Mouse (Mus musculus) spleen, adult 12 weeks (tissue): ENCODE data around the gene Relt.
"Not testable (repeated sequence)": the region's sequence is repeated elsewhere in the genome, so short reads cannot be mapped to it uniquely, and the experiment has no call there.

ENCODE experiments used
- DNase-seq: peaks from one replicate; pipeline ENCODE4 v3.0.0; 2022; ENCODE audit warnings: low spot score

Relt gene

DNA sequence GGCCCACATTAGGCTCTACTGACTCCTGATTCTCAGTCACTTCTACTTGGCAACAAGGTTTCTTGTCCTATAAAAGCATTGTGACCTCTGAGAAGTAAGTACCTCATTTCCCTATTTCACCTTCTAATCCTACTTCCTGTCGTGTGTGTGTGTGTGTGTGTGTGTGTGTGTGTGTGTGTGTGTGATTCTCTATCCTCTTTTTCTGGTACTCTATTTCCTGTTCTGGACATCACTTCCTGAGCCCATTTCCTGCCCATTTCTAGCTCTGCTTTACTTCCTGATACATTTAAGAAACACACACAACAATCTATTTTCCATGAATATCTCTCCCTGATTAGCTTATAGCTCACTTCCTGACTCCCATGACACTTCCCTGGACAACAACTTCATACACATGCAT is 12.6 kb upstream of the Relt start:
- DNase-seq, result no peak

DNA sequence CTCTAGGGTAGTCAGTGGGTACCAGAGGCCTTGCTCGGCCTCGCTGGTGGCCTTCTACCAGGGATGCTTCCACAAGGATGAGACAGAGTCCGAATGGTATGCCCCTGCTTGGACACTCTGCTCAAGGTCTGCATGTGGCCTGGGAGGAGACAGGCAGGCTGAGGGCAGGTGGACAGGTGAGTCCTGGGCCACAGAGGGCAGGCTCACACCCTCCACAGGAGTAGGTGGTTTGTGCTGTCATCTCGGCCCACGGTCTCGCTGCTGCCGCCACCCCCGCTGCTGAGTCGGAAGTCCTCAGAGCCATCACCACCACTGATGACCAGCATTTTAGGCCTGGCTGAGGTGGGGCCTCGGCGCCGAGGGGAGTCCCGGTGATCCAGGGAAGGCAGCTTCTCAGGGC is 10.0 kb upstream of the Relt start:
- DNase-seq, result no peak

DNA sequence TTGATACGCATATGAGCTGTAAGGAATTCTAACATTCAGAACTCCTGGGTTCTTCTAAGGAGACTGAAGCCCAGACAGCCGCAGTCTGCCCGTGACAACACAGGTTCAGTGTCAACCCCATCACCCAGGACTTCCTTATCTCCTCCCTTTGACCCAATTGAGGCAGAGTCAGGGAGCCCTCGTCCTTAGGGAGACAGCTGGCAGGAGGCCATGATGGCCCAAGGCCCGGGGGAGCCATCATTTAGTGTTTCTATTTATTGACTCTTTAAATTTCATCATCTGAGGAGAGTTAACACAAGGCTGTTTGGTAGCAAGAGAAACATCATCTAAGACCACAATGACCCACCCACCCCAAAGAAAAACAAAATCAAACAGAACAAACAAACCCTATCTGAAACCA is 8.6 kb upstream of the Relt start:
- no peak for DNase-seq

DNA sequence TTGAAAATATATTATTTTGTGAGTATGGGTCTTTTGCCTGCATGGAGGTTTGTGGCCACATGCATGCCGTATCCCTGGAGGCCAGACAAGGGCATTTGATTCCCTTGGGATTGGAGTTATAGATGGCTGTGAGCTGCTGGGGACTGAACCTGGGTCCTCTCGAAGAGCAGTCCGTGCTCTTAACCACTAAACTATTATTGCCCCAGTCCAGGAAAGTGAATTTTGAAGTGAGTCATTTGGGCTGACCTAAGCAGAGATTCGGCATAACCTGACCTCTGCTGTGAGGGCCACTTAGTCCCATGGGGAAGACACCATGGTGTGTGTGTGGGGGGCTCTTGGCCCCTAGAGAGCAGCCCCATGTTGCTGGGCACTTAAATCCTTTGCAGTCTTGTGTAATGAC is 8.1 kb upstream of the Relt start:
- no peak for DNase-seq

DNA sequence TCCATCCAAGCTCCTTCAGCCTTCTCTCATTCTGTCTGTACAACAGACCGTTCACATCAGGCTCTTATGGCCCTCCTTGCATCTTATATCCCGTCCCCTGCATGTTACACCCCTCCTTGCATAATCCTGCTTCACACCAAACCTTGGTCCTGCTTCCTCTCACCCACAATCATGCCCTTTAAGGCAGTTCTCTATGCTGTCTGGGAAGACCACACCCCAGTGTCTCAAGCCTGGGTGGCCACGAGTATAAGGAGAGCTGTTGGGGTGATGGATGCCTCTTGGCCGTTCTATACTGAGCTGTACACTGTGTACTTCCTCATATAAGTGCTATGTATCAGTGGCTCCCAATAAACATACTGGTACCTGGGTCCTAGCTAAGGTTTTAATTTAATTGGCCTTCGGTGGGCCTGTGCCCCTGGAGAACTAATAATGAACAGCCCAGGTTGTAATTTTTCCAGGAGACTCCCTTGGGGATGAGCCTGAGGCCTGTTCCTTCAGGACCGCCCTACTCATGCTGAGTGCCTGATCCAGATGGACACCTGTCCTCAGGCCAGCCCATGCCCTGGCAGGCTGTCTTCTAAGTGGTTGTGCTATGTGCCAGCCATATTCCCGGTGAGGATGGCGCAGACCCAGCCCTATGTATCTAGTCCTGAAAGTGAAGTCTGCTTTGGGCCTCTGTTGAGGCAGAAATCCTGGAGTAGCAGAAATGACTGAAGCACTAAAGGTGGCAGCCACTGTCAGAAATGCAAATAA is 6.8 kb upstream of the Relt start:
- DNase-seq, result no peak

DNA sequence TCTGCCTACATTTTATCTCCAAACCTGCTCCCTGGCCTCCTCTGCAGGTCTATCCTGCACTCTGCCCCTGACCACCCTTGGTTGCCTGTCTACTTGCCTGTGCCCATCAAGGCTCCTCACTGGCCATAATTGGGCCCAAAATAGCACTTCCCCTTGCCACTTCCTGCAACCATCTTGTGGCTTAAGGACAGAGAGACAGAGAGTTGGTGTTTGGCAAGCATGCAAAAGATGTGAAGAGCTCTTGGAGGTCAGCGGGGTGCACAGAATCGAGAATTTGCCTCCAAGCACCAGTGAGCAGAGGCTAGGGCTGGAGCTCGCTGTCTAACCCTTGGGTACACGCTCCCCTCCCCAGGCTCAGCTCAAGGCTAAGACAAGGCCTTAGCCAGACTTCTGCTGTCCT is 5.3 kb upstream of the Relt start:
- DNase-seq, result no peak

DNA sequence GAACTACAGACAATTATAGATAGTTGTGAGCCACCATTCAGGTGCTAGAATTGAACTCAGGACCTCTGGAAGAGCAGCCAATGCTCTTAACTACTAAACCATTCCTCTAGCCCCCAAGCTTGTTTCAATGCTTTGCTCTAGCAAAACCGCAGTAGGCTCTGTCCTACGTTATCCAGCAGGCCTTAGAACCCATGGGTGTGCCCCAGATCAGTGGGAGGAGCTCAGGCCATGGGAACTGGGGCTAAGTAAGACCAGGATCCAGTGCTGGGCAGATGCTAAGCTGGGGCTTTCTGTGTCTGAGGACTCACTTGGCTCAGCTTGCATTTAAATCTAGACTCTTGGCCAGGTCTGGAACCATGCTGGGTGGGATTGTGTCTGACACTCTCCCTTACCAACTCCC is 4.3 kb upstream of the Relt start:
- DNase-seq, result no peak

DNA sequence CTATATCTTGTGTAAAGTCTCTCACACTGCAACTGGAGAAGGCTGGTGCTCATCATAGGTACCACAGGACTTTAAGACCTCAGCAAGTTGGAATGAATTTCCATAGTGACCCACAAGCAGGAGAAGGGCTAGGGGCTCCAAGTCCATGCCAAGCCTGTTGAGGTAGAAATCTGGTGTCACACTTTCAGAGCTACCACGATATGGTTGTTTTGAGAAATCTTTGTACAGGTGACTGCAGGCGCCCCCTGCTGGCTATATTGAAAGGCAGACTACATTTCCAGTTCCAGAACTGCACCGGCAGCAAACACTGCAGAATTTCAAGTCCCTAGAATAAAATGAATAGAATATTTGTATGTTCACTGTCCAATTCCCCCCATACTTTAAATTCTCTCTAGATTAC is 3.4 kb upstream of the Relt start:
- peak; percentile 69 for DNase-seq

DNA sequence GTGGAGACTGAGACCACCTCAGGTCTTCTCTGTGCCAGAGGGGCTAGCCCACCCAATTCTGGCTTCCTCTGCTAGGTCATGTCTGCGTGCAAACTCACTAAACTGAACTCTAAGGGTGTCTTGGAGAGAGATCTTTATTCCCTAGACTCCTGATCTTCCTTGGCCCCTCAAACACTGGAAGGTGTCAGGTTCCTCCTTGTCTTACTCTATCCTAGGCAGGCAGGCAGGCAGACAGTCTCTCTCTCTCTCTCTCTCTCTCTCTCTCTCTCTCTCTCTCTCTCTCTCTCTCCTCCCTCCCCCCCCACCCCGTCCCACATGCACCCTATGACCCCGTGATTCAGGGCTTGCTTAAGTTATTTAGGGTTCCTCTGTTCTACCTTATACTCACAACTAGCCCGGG is 893 bp downstream of the Relt start:
- no peak for DNase-seq

DNA sequence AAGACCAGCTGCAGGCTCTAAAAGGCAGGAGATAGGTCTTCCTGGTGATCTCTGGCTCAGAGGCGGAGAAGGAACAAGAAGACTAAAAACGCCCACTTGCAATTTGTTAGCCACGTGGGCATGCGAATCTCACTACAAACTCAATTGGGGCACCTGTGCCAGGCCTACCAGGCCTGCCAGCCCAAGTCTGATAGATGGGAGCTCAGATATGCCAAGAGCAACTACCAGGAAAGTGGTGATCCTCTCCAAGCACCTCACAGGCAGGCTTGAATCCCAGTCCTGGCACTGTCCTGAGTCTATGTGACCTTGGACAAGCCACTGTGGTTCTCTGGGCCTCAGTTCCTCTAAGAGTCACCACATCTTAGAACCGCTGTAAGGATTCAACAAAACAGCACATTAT is 2.0 kb downstream of the Relt start:
- DNase-seq, result no peak

DNA sequence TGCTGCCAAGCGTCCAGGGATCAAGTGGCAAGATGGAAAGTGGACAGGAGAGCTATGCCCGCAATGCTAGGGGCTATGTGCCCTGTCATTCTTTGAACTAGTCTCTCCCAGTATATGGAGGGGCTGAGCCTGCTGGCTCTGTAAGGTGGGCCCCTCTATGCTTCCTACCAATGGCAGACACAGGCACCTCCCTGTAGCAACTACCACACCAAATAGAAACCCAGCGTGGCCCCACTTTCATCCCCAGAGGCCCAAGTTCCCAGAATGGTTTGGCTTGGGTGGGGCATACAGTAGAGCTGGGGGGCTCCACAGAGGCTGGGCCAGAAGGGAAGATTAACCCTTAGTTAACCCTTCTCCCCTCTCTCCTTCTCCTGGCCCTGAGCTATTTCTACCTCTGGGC is 2.8 kb downstream of the Relt start:
- no peak for DNase-seq

DNA sequence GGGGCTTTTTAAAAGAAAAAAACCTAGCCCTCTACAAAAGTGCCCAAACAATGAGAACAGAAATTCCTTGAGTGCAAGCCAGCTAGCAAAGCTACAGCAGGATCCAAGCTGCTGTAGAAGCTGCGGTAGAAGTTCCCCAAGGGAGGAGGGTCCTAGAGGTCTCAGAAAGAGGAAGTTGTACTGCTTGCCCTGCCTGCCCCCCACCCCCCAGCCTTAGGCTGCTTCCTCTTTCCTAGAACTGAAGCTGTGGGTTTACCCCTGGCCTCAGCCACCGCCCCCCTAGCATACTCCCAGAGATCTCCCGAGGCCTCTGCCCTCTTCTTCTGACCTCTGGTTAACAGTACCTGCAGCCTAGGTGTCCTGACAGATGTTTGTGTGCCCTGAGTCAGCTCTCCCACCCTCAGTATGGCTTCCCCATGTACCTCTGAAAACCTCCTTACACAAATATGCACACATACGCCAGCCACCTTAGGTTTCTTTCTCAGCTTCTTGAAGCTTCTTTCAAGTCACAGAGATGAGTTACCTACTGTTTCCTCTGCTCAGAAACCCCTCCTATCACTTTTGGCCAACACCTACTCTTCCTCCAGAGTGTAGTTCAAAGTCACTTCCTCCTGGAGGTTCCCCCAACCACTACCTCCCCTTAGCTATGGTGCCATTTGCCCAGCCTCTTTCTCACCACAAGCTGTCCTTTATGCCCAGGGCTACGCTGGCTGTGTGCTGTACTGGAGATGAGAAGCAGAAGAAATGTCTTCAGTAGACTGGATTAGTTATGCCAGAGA is 7.3 kb downstream of the Relt start:
- DNase-seq, result peak; percentile 59

DNA sequence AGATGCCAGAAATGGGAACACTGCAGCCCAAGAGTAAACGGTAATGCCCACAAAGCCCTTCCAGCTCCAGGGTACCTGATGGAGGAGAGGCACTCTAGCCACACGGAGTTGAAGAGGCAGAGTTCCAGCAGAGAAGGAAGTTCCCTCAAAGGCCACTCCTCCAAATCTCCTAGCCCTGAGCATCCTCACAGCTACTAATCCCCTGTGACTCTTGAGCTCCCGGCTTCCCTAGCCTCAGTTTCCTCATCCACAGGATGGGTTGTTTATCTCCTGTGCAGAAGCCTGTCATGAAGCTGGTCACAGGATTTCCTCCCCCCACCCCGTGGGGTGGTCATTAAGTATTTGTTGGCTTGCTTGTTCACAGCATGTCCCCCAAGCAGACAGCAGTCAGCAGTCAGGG is 7.9 kb downstream of the Relt start:
- DNase-seq, result no peak

DNA sequence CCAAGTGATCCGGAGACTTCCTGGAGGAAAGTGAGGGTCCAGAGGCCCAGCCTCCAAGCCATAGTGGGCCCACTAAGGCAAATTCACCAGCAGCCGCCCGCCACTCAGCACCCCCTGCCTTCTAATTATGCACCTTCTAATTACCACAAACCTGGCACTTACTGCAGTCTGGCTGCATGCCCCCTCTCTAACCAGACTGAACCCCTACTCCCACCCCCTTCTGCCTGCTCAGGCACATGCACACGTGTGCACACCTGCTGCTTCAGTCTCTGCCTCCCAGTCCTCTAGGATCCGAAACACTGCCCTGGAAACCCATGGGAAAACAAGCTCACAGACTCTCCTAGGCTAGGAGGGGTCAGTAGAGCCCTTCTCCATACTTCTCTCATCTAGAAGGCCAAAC is 8.4 kb downstream of the Relt start:
- no peak for DNase-seq

DNA sequence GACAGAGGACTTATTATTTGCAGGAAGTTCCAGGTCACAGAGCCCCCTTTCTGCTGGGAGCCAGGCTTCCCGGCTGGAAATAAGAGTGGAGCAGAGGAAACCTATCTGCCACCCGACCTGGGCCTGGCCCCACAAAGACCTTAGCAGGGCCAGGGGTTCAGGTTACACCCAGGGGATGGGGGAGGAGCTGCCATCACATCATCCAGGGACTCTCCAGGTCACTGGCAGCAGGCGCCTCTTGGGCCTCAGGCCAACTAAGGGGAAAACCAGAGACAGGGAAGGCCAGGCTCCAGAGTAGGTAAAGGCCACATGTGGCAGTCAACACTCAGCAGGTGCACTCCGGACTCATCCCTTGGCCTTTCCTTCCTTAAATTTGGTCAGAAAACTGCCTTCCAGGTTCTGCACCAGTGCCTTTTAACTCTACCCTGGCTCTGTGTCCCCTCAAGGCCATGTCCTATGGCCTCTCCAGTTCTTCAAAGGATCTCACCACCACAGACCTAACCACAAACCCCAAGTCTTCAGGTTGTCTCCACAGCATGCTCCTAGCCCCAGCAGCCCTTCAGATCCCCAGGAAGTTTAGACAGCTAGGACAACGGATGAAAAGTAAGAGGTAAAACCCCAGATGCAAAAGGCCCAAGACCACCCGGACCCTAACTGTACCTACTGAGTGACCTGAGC is 9.0 kb downstream of the Relt start:
- no peak for DNase-seq

DNA sequence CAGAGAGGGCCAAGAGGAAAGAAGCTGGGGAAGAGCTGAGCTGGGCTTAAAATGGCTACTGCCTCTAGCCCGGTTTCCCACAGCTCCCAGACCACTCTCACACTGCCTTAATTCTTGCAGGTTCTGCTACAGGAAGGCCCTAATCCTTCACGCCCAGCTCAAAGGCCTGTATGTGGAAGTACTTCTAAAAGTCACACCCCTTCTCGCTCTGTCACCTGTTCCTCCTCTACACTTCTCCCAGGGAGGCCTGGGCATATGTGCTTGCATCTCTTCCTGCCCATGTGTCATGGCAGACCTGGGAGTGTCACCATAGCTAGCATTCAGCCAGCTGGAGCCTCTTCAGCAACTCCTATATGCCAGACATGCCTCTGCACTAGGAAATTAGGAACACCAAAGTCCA is 9.8 kb downstream of the Relt start:
- no peak for DNase-seq

DNA sequence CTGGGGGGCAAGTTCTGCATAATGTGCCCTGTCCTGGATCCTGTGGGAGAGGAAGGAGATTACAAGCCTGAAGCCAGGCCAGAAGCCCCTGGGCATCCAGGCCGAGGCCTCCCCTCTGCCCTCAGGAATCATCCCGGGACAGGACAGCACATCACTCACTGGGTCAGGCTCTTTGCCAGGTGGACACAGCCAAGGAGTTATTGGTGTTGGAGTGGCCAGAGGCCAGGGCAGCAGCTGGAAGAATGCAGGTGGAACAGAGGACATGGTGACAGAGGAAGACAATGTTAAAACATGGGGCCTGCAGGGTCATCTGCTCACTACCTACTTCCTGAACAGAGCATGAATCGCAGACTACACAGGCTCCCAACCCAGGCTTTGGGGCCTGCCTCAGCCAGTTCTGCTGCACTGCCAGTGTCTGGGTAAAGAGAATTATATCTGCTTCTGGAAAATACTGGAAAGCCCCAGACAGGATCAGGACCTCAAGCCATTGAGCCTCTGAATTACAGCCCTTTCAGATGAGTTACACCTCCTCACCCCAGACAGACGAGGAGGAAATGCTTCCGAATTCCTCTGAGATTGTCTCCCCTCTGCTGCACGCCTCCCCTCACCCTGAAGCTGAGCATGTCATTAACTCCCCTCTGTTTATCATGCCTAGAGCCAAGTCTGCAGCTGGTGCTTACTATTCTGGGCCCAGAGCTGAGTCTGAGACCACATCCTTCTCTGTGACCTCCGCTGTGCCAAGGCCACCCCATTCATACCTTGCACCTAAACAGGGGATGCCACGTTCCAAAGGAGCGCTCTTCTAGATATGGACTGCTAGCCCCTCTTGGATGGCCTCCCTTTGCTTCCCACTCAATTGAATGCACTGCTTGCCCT is 11.5 kb downstream of the Relt start:
- DNase-seq, result no peak

DNA sequence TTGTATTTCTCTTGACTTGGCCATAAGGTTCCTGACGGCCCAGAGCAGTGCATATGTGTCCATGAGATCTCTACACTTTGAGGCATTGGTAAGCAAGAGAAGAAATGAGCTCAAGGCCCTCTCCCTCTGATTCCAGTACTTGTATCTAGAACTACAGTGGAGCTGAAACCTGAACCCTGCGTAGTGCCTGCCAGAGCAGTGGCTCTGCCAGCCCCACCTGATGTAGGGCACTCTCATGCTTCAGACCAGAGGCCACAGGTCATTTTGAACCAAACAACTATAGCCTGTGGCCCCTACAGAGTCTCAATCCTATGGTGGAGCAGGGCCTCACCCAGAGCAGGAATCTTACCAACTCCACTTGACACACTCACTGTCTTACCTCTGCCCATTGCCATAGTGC is 13.7 kb downstream of the Relt start:
- DNase-seq, result no peak

DNA sequence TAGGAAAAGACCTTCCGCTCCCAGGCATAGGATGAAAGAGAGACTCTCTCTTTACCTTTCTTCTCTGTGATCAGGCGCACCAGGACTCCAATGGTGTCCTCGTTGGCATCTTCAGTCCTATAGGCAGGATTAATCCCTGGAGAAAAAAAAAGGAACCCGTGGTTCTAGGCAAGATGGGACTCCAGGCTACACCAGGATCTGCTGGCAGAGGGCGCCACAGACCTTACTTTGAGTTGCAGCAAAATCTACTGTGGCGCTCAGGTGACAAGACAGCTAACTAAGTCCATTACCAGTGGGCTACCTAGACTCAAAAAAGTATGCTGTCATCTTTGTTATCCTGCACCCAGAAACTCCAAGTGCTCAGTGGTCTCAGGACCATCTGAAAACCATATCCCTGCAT is 14.5 kb downstream of the Relt start:
- DNase-seq, result peak; percentile 65

DNA sequence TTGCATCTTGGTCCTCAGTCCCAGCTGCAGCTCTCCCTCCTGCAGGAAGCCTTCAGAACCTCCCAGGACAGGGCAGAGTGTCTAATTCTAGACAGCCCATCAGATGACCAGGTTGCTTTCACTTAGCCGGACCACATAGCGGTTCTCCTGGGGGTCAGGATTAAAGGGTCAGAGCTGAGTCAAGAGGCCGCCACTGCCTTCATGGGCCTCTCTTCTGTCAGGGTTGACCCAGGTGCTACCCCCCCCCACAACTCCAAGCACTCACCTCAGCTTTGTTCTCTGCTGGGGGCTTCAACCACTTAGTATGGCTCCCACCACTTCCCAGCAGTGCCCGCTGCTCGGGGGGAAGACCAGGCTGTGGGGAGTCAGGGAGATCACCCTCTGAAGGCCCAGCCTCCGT is 16.1 kb downstream of the Relt start:
- DNase-seq, result no peak

DNA sequence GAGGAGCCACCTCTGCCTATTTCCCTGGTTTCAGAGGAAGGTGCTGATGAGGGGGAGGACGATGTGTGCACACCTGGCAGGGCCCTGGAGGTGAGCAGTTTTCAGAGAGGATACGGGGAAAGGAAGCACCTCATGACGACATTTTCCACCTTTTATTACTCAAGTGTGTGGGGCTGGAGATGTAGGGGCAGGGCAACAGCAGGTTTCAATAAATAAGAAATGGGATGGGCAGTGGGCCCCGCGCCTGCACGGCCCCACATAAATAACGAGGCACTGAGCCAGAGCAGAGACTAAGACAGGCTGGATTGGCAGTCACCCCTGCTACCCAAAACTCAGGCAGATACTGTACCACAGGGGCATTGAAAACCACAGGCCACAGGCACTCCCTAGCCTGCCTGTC is 17.2 kb downstream of the Relt start:
- not testable (repeated sequence) for DNase-seq

DNA sequence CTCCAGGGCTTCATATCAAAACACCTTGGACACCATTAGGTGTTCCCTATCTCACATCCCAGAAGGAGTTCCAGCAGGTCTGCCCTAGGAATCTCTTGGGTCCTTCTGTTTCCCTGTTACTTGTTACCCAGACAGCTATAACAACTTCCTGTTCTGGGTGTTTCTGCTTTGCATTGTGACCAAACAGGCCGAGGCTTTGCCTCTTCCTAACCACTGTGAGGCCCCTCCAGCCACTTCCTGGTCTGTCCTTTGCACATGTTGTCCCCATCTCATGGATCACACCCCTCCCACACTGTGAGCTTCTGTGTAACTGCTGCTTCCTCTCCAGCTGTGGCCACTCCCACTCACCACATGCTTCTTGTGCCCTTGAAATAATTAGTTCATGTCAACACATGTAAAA is 17.8 kb downstream of the Relt start:
- peak; percentile 44 for DNase-seq
